Mouse (Mus musculus): Measurements from ENCODE around the gene Fam205a4. TPM values are rescaled to one million over a fixed set of nuclear protein-coding genes. Genes with fewer than 3 reads are reported as not detected.

Fam205a4 gene
- polyA plus RNA-seq (2014; fragmentation: Illumina TruSeq; extraction: RNeasy Lipid Tissue Mini Kit (QIAGEN cat#74804); ENCODE audit: low read depth, low replicate concordance) = 0.16 TPM

GRCm38 (mm10) chr4:41965758-41966157, at the start of gene Fam205a4:
Fam205a4 (plus strand) TSS chr4:41966058.

GRCm38 (mm10) chr4:41941272-41941671, 24.6 kb upstream of the Fam205a4 start, which contains the start of gene Gm20878:
Gm20878 (plus strand) TSS chr4:41941572.

Other genes with a start within 250 kb of the Fam205a4 start
- 38.7 TPM for gene Dctn3, start 242.9 kb upstream of the Fam205a4 start, polyA plus RNA-seq (2014; fragmentation: Illumina TruSeq; extraction: RNeasy Lipid Tissue Mini Kit (QIAGEN cat#74804); ENCODE audit: low read depth, low replicate concordance)
- gene Arid3c, start 234.9 kb upstream of the Fam205a4 start, polyA plus RNA-seq (2014; fragmentation: Illumina TruSeq; extraction: RNeasy Lipid Tissue Mini Kit (QIAGEN cat#74804); ENCODE audit: low read depth, low replicate concordance) = not detected
- gene Galt, start 210.8 kb upstream of the Fam205a4 start, polyA plus RNA-seq (2014; fragmentation: Illumina TruSeq; extraction: RNeasy Lipid Tissue Mini Kit (QIAGEN cat#74804); ENCODE audit: low read depth, low replicate concordance) = 1.5 TPM
- gene Sigmar1, start 209.9 kb upstream of the Fam205a4 start, polyA plus RNA-seq (2014; fragmentation: Illumina TruSeq; extraction: RNeasy Lipid Tissue Mini Kit (QIAGEN cat#74804); ENCODE audit: low read depth, low replicate concordance) = 46.4 TPM
- 7.8 TPM for gene Ccl27a, start 191.8 kb upstream of the Fam205a4 start, polyA plus RNA-seq (2014; fragmentation: Illumina TruSeq; extraction: RNeasy Lipid Tissue Mini Kit (QIAGEN cat#74804); ENCODE audit: low read depth, low replicate concordance)
- gene Gm21541, start 62.4 kb upstream of the Fam205a4 start, polyA plus RNA-seq (2014; fragmentation: Illumina TruSeq; extraction: RNeasy Lipid Tissue Mini Kit (QIAGEN cat#74804); ENCODE audit: low read depth, low replicate concordance) = not detected
- gene Gm20878, start 24.5 kb upstream of the Fam205a4 start, polyA plus RNA-seq (2014; fragmentation: Illumina TruSeq; extraction: RNeasy Lipid Tissue Mini Kit (QIAGEN cat#74804); ENCODE audit: low read depth, low replicate concordance) = 2.0 TPM
- gene Gm21093, start 68.7 kb downstream of the Fam205a4 start, polyA plus RNA-seq (2014; fragmentation: Illumina TruSeq; extraction: RNeasy Lipid Tissue Mini Kit (QIAGEN cat#74804); ENCODE audit: low read depth, low replicate concordance) = not detected
- not detected for gene Gm3893, start 125.1 kb downstream of the Fam205a4 start, polyA plus RNA-seq (2014; fragmentation: Illumina TruSeq; extraction: RNeasy Lipid Tissue Mini Kit (QIAGEN cat#74804); ENCODE audit: low read depth, low replicate concordance)
- not detected for gene Gm13304, start 148.8 kb downstream of the Fam205a4 start, polyA plus RNA-seq (2014; fragmentation: Illumina TruSeq; extraction: RNeasy Lipid Tissue Mini Kit (QIAGEN cat#74804); ENCODE audit: low read depth, low replicate concordance)
- gene Gm13306, start 187.4 kb downstream of the Fam205a4 start, polyA plus RNA-seq (2014; fragmentation: Illumina TruSeq; extraction: RNeasy Lipid Tissue Mini Kit (QIAGEN cat#74804); ENCODE audit: low read depth, low replicate concordance) = not detected
- gene Gm13305, start 202.5 kb downstream of the Fam205a4 start, polyA plus RNA-seq (2014; fragmentation: Illumina TruSeq; extraction: RNeasy Lipid Tissue Mini Kit (QIAGEN cat#74804); ENCODE audit: low read depth, low replicate concordance) = not detected

Measured in sigmoid colon, adult 10 weeks (tissue).